Mouse (Mus musculus): ENCODE data around the gene Ly6g6c. TPM values are rescaled to one million over a fixed set of nuclear protein-coding genes. Genes with fewer than 3 reads are reported as not detected.

The Ly6g6c gene
- polyA plus RNA-seq, 1 experiment from 2014 or later, result not detected

Other genes starting within 250 kb of the Ly6g6c start
- 3.5 TPM for gene Stk19, start 228.4 kb upstream of the Ly6g6c start, polyA plus RNA-seq (2014; fragmentation: Illumina TruSeq; extraction: RNeasy Lipid Tissue Mini Kit (QIAGEN cat#74804); ENCODE audit: low read depth, low replicate concordance)
- 3.6 TPM for gene Dxo, start 228.4 kb upstream of the Ly6g6c start, polyA plus RNA-seq (2014; fragmentation: Illumina TruSeq; extraction: RNeasy Lipid Tissue Mini Kit (QIAGEN cat#74804); ENCODE audit: low read depth, low replicate concordance)
- gene Skiv2l, start 215.2 kb upstream of the Ly6g6c start, polyA plus RNA-seq (2014; fragmentation: Illumina TruSeq; extraction: RNeasy Lipid Tissue Mini Kit (QIAGEN cat#74804); ENCODE audit: low read depth, low replicate concordance), result 3.2 TPM
- gene Nelfe, start 215.0 kb upstream of the Ly6g6c start, polyA plus RNA-seq (2014; fragmentation: Illumina TruSeq; extraction: RNeasy Lipid Tissue Mini Kit (QIAGEN cat#74804); ENCODE audit: low read depth, low replicate concordance), result 1.5 TPM
- 281 TPM for gene Cfb, start 202.9 kb upstream of the Ly6g6c start, polyA plus RNA-seq (2014; fragmentation: Illumina TruSeq; extraction: RNeasy Lipid Tissue Mini Kit (QIAGEN cat#74804); ENCODE audit: low read depth, low replicate concordance)
- 0.69 TPM for gene Zbtb12, start 185.9 kb upstream of the Ly6g6c start, polyA plus RNA-seq (2014; fragmentation: Illumina TruSeq; extraction: RNeasy Lipid Tissue Mini Kit (QIAGEN cat#74804); ENCODE audit: low read depth, low replicate concordance)
- 33.6 TPM for gene Gm20547, start 183.3 kb upstream of the Ly6g6c start, polyA plus RNA-seq (2014; fragmentation: Illumina TruSeq; extraction: RNeasy Lipid Tissue Mini Kit (QIAGEN cat#74804); ENCODE audit: low read depth, low replicate concordance)
- 24.6 TPM for gene C2, start 167.1 kb upstream of the Ly6g6c start, polyA plus RNA-seq (2014; fragmentation: Illumina TruSeq; extraction: RNeasy Lipid Tissue Mini Kit (QIAGEN cat#74804); ENCODE audit: low read depth, low replicate concordance)
- 7.4 TPM for gene Ehmt2, start 166.9 kb upstream of the Ly6g6c start, polyA plus RNA-seq (2014; fragmentation: Illumina TruSeq; extraction: RNeasy Lipid Tissue Mini Kit (QIAGEN cat#74804); ENCODE audit: low read depth, low replicate concordance)
- gene Slc44a4, start 150.9 kb upstream of the Ly6g6c start, polyA plus RNA-seq (2014; fragmentation: Illumina TruSeq; extraction: RNeasy Lipid Tissue Mini Kit (QIAGEN cat#74804); ENCODE audit: low read depth, low replicate concordance), result not detected
- 3.7 TPM for gene Neu1, start 134.1 kb upstream of the Ly6g6c start, polyA plus RNA-seq (2014; fragmentation: Illumina TruSeq; extraction: RNeasy Lipid Tissue Mini Kit (QIAGEN cat#74804); ENCODE audit: low read depth, low replicate concordance)
- 1.3 TPM for gene Hspa1b, start 106.2 kb upstream of the Ly6g6c start, polyA plus RNA-seq (2014; fragmentation: Illumina TruSeq; extraction: RNeasy Lipid Tissue Mini Kit (QIAGEN cat#74804); ENCODE audit: low read depth, low replicate concordance)
- not detected for gene Gm20481, start 95.5 kb upstream of the Ly6g6c start, polyA plus RNA-seq (2014; fragmentation: Illumina TruSeq; extraction: RNeasy Lipid Tissue Mini Kit (QIAGEN cat#74804); ENCODE audit: low read depth, low replicate concordance)
- not detected for gene Hspa1a, start 93.2 kb upstream of the Ly6g6c start, polyA plus RNA-seq (2014; fragmentation: Illumina TruSeq; extraction: RNeasy Lipid Tissue Mini Kit (QIAGEN cat#74804); ENCODE audit: low read depth, low replicate concordance)
- not detected for gene Hspa1l, start 92.7 kb upstream of the Ly6g6c start, polyA plus RNA-seq (2014; fragmentation: Illumina TruSeq; extraction: RNeasy Lipid Tissue Mini Kit (QIAGEN cat#74804); ENCODE audit: low read depth, low replicate concordance)
- gene Lsm2, start 83.5 kb upstream of the Ly6g6c start, polyA plus RNA-seq (2014; fragmentation: Illumina TruSeq; extraction: RNeasy Lipid Tissue Mini Kit (QIAGEN cat#74804); ENCODE audit: low read depth, low replicate concordance), result 12.7 TPM
- 1.2 TPM for gene Vars, start 64.4 kb upstream of the Ly6g6c start, polyA plus RNA-seq (2014; fragmentation: Illumina TruSeq; extraction: RNeasy Lipid Tissue Mini Kit (QIAGEN cat#74804); ENCODE audit: low read depth, low replicate concordance)
- not detected for gene Vwa7, start 48.8 kb upstream of the Ly6g6c start, polyA plus RNA-seq (2014; fragmentation: Illumina TruSeq; extraction: RNeasy Lipid Tissue Mini Kit (QIAGEN cat#74804); ENCODE audit: low read depth, low replicate concordance)
- gene Sapcd1, start 37.4 kb upstream of the Ly6g6c start, polyA plus RNA-seq (2014; fragmentation: Illumina TruSeq; extraction: RNeasy Lipid Tissue Mini Kit (QIAGEN cat#74804); ENCODE audit: low read depth, low replicate concordance), result not detected
- 1.1 TPM for gene Msh5, start 18.6 kb upstream of the Ly6g6c start, polyA plus RNA-seq (2014; fragmentation: Illumina TruSeq; extraction: RNeasy Lipid Tissue Mini Kit (QIAGEN cat#74804); ENCODE audit: low read depth, low replicate concordance)
- 5.7 TPM for gene Clic1, start 15.4 kb upstream of the Ly6g6c start, polyA plus RNA-seq (2014; fragmentation: Illumina TruSeq; extraction: RNeasy Lipid Tissue Mini Kit (QIAGEN cat#74804); ENCODE audit: low read depth, low replicate concordance)
- not detected for gene Ddah2, start 6.4 kb upstream of the Ly6g6c start, polyA plus RNA-seq (2014; fragmentation: Illumina TruSeq; extraction: RNeasy Lipid Tissue Mini Kit (QIAGEN cat#74804); ENCODE audit: low read depth, low replicate concordance)
- not detected for gene Mpig6b, start 796 bp downstream of the Ly6g6c start, polyA plus RNA-seq (2014; fragmentation: Illumina TruSeq; extraction: RNeasy Lipid Tissue Mini Kit (QIAGEN cat#74804); ENCODE audit: low read depth, low replicate concordance)
- gene Ly6g6e, start 11.5 kb downstream of the Ly6g6c start, polyA plus RNA-seq (2014; fragmentation: Illumina TruSeq; extraction: RNeasy Lipid Tissue Mini Kit (QIAGEN cat#74804); ENCODE audit: low read depth, low replicate concordance), result not detected
- not detected for gene Ly6g6d, start 12.7 kb downstream of the Ly6g6c start, polyA plus RNA-seq (2014; fragmentation: Illumina TruSeq; extraction: RNeasy Lipid Tissue Mini Kit (QIAGEN cat#74804); ENCODE audit: low read depth, low replicate concordance)
- not detected for gene Ly6g6f, start 20.2 kb downstream of the Ly6g6c start, polyA plus RNA-seq (2014; fragmentation: Illumina TruSeq; extraction: RNeasy Lipid Tissue Mini Kit (QIAGEN cat#74804); ENCODE audit: low read depth, low replicate concordance)
- 4.4 TPM for gene Abhd16a, start 23.9 kb downstream of the Ly6g6c start, polyA plus RNA-seq (2014; fragmentation: Illumina TruSeq; extraction: RNeasy Lipid Tissue Mini Kit (QIAGEN cat#74804); ENCODE audit: low read depth, low replicate concordance)
- gene Ly6g5c, start 42.9 kb downstream of the Ly6g6c start, polyA plus RNA-seq (2014; fragmentation: Illumina TruSeq; extraction: RNeasy Lipid Tissue Mini Kit (QIAGEN cat#74804); ENCODE audit: low read depth, low replicate concordance), result not detected
- gene Ly6g5b, start 50.0 kb downstream of the Ly6g6c start, polyA plus RNA-seq (2014; fragmentation: Illumina TruSeq; extraction: RNeasy Lipid Tissue Mini Kit (QIAGEN cat#74804); ENCODE audit: low read depth, low replicate concordance), result not detected
- gene Gpank1, start 56.1 kb downstream of the Ly6g6c start, polyA plus RNA-seq (2014; fragmentation: Illumina TruSeq; extraction: RNeasy Lipid Tissue Mini Kit (QIAGEN cat#74804); ENCODE audit: low read depth, low replicate concordance), result 1.4 TPM
- gene Csnk2b, start 56.7 kb downstream of the Ly6g6c start, polyA plus RNA-seq (2014; fragmentation: Illumina TruSeq; extraction: RNeasy Lipid Tissue Mini Kit (QIAGEN cat#74804); ENCODE audit: low read depth, low replicate concordance), result 97.4 TPM
- gene D17H6S53E, start 61.0 kb downstream of the Ly6g6c start, polyA plus RNA-seq (2014; fragmentation: Illumina TruSeq; extraction: RNeasy Lipid Tissue Mini Kit (QIAGEN cat#74804); ENCODE audit: low read depth, low replicate concordance), result 1.3 TPM
- 85.5 TPM for gene Apom, start 66.7 kb downstream of the Ly6g6c start, polyA plus RNA-seq (2014; fragmentation: Illumina TruSeq; extraction: RNeasy Lipid Tissue Mini Kit (QIAGEN cat#74804); ENCODE audit: low read depth, low replicate concordance)
- 5.2 TPM for gene Bag6, start 69.8 kb downstream of the Ly6g6c start, polyA plus RNA-seq (2014; fragmentation: Illumina TruSeq; extraction: RNeasy Lipid Tissue Mini Kit (QIAGEN cat#74804); ENCODE audit: low read depth, low replicate concordance)
- 3.7 TPM for gene Prrc2a, start 99.5 kb downstream of the Ly6g6c start, polyA plus RNA-seq (2014; fragmentation: Illumina TruSeq; extraction: RNeasy Lipid Tissue Mini Kit (QIAGEN cat#74804); ENCODE audit: low read depth, low replicate concordance)
- 7.5 TPM for gene Aif1, start 110.7 kb downstream of the Ly6g6c start, polyA plus RNA-seq (2014; fragmentation: Illumina TruSeq; extraction: RNeasy Lipid Tissue Mini Kit (QIAGEN cat#74804); ENCODE audit: low read depth, low replicate concordance)
- not detected for gene Lst1, start 123.1 kb downstream of the Ly6g6c start, polyA plus RNA-seq (2014; fragmentation: Illumina TruSeq; extraction: RNeasy Lipid Tissue Mini Kit (QIAGEN cat#74804); ENCODE audit: low read depth, low replicate concordance)
- not detected for gene Ltb, start 129.1 kb downstream of the Ly6g6c start, polyA plus RNA-seq (2014; fragmentation: Illumina TruSeq; extraction: RNeasy Lipid Tissue Mini Kit (QIAGEN cat#74804); ENCODE audit: low read depth, low replicate concordance)
- 0.26 TPM for gene Tnf, start 136.6 kb downstream of the Ly6g6c start, polyA plus RNA-seq (2014; fragmentation: Illumina TruSeq; extraction: RNeasy Lipid Tissue Mini Kit (QIAGEN cat#74804); ENCODE audit: low read depth, low replicate concordance)
- gene Lta, start 140.0 kb downstream of the Ly6g6c start, polyA plus RNA-seq (2014; fragmentation: Illumina TruSeq; extraction: RNeasy Lipid Tissue Mini Kit (QIAGEN cat#74804); ENCODE audit: low read depth, low replicate concordance), result not detected
- not detected for gene Gm16181, start 155.4 kb downstream of the Ly6g6c start, polyA plus RNA-seq (2014; fragmentation: Illumina TruSeq; extraction: RNeasy Lipid Tissue Mini Kit (QIAGEN cat#74804); ENCODE audit: low read depth, low replicate concordance)
- gene Atp6v1g2, start 168.3 kb downstream of the Ly6g6c start, polyA plus RNA-seq (2014; fragmentation: Illumina TruSeq; extraction: RNeasy Lipid Tissue Mini Kit (QIAGEN cat#74804); ENCODE audit: low read depth, low replicate concordance), result 2.6 TPM
- gene Nfkbil1, start 170.4 kb downstream of the Ly6g6c start, polyA plus RNA-seq (2014; fragmentation: Illumina TruSeq; extraction: RNeasy Lipid Tissue Mini Kit (QIAGEN cat#74804); ENCODE audit: low read depth, low replicate concordance), result 0.87 TPM
- gene Ddx39b, start 176.4 kb downstream of the Ly6g6c start, polyA plus RNA-seq (2014; fragmentation: Illumina TruSeq; extraction: RNeasy Lipid Tissue Mini Kit (QIAGEN cat#74804); ENCODE audit: low read depth, low replicate concordance), result 7.4 TPM
- 78.7 TPM for gene H2-D1, start 197.3 kb downstream of the Ly6g6c start, polyA plus RNA-seq (2014; fragmentation: Illumina TruSeq; extraction: RNeasy Lipid Tissue Mini Kit (QIAGEN cat#74804); ENCODE audit: low read depth, low replicate concordance)